Mouse (Mus musculus): ENCODE results near the gene Tnik. TPM values are rescaled to one million over a fixed set of nuclear protein-coding genes. Genes with fewer than 3 reads are reported as not detected.

Gene Tnik
- polyA plus RNA-seq, 1 experiment from 2014 or later = 13.8 TPM

DNA sequence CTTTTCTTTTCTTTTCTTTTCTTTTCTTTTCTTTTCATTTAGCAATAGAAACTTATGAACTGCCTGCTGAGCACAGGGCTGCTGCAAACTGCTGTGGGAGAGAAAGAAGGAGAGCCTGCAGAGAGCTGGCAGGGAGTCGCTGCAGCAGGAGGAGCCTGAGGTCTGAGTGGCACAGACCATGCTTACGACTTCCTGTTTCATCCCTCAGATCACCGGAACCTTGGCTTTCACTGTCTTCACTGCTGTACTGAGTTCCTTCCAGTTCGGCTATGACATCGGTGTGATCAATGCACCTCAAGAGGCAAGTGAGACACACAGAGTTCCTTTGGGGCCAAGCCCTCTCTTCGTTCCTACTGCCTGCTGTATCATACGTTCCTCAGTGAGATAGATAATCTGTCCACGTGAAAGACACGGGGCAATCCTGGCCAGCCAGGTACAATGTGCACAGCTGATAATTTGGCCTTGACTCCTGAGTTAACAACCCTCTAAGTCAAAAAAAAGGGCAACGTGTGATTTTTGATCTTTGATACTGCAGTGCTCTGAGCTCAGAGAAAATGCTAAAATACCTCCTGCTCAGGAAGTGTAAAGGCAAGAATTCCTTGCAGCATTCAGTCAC lies 442.6 kb downstream of the Tnik start:
- H3K27me3 ChIP-seq = no peaks in the 10 kb centered on the region
- H3K4me2 ChIP-seq = no peak overlapping the region
- no peak overlapping the region for H3K27ac ChIP-seq
- H3K4me1 ChIP-seq = no peaks in the 10 kb centered on the region
- no peak overlapping the region for H3K9ac ChIP-seq
- no peaks in the 10 kb centered on the region for H3K9me3 ChIP-seq
- H3K4me3 ChIP-seq = no peak overlapping the region
- no peak for ATAC-seq (ENCODE audit: insufficient number of reproducible peaks, insufficient read depth, low FRiP score, low TSS enrichment, low read depth)
- WGBS = 65% methylated on average over 10 of the region's 10 CpGs
- H3K36me3 ChIP-seq = no peaks in the 10 kb centered on the region

DNA sequence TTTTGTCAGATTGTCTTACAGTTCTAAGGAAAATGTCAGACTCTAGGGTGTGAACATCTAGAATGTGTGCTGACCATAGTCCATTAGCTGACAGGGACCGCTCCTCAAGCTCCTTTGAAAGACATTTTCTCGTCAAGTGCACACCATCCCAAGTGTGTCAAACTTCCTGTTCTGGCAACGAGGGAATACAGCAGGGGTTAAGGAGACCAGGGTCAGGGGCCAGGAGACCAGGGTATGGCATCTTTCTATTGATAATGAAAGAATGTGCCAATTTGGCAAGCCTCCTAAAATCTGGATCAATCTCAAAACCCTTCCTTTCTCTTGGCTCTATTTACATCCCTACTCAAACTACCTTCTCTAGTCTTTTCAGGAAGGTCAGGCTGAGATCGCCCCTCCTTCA lies 443.7 kb downstream of the Tnik start:
- Histone ChIP-seq H3K4me2 (no peak overlapping the region), H3K4me3 (no peak overlapping the region), H3K4me1 (no peaks in the 10 kb centered on the region), H3K9me3 (no peaks in the 10 kb centered on the region), H3K9ac (no peak overlapping the region), H3K36me3 (no peaks in the 10 kb centered on the region), H3K27ac (no peak overlapping the region), H3K27me3 (no peaks in the 10 kb centered on the region)
- 78% methylated on average over 4 of the region's 4 CpGs for WGBS
- ATAC-seq (ENCODE audit: insufficient number of reproducible peaks, insufficient read depth, low FRiP score, low TSS enrichment, low read depth) = no peak

DNA sequence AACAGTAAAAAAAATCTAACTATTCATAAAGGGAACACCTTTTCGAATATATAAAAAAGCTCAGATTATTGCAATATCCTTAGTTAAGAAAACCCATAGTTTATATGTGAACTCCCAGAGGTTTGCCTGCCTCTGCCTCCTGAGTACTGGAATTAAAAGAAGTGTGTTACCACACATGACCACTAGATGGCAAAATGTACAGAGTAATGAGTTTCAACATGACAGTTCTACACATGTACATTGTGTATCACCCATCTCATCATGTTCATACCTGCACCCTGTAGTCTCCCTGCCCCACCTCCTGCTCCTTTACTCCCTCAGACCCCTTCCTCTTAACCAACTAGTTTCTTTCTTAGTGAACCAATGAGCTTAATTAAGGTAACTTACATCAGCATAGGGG lies 446.7 kb downstream of the Tnik start:
- Histone ChIP-seq H3K27me3 (no peaks in the 10 kb centered on the region), H3K27ac (no peak overlapping the region), H3K9ac (no peak overlapping the region), H3K4me1 (no peaks in the 10 kb centered on the region), H3K36me3 (no peaks in the 10 kb centered on the region), H3K4me2 (no peak overlapping the region), H3K4me3 (no peak overlapping the region), H3K9me3 (no peaks in the 10 kb centered on the region)
- no peak for ATAC-seq (ENCODE audit: insufficient number of reproducible peaks, insufficient read depth, low FRiP score, low TSS enrichment, low read depth)
- WGBS = 77% methylated on average over 1 of the region's 1 CpGs

DNA sequence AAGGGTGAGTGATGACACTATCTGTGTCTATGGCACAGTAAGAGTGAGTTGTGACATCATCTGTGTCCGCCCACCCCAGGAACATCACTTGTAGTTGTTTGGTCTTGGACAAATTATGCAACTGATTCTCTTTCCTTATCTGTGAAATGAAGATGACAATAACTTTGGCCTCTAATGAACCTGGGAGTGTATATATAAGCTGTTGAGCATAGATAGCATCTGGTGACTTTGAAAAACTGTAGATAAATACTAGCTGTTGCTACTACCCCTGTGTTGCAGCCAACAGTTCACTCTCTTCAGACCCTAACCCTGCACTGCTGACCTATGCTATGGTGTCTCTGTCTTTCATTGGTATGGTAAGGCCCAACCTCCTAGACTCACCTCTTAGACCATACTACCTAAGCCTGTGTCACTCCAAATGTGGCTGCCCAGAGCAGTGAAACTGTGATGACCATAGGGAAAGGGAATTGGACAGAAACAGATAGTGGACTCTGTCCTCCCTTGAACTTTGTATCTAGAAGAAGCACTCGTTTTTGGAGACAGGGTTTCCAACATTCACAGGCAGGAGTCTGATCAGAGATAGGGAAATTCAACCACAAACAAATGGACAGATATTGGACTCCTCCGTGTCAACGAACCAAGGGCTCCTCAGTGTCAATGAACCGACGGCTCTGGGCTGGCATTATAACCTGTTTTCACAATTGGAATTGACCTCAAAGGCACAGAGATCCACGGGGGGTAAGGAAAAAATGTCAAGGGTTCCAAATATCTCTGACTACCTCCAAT lies 451.1 kb downstream of the Tnik start:
- Histone ChIP-seq H3K9ac (no peak overlapping the region), H3K27ac (no peak overlapping the region), H3K36me3 (no peaks in the 10 kb centered on the region), H3K27me3 (no peaks in the 10 kb centered on the region), H3K4me3 (no peak overlapping the region), H3K4me1 (no peaks in the 10 kb centered on the region), H3K4me2 (no peak overlapping the region), H3K9me3 (no peaks in the 10 kb centered on the region)
- ATAC-seq (ENCODE audit: insufficient number of reproducible peaks, insufficient read depth, low FRiP score, low TSS enrichment, low read depth) = no peak
- WGBS = 71% methylated on average over 7 of the region's 7 CpGs

DNA sequence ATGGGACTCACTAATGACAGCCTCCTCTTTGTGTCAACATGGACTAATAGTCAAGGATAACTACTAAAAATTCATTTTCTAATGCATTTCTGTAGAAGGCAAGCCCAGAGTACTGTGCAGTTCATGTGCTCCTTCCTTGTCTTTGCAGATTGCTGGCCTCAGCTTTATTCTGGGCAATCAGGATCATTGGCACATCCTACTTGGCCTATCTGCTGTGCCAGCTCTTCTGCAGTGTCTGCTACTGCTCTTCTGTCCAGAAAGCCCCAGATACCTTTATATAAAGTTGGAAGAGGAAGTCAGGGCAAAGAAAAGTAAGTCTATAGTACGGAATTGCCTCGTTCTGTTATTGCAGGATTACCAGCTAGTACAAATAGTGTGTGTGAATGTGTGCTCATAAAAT lies 455.5 kb downstream of the Tnik start:
- Histone ChIP-seq H3K27ac (no peak overlapping the region), H3K9ac (no peak overlapping the region)

DNA sequence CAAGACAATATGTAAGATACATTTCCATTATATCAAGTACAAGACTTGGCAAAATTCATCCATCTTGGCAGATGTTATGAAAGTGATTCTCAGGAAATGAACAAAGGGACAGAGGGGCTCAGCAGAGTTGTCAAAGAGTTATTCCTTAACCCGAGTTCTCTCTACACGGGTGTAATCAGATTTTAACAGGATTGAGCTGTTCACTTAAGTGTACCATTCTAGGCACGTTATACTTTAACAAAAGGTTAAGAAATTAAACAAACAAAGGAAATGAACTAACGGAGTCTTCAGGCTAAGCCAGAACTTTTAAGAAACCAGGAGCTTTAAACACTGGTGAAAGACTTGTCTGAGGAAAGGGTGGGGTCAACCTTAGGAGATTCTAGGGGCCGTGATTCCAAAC lies 458.2 kb downstream of the Tnik start:
- WGBS = 67% methylated on average over 5 of the region's 5 CpGs
- H3K27me3 ChIP-seq = no peaks in the 10 kb centered on the region

More for the DNA sequence above, 455.5 kb downstream of the Tnik start:
- Histone ChIP-seq H3K9me3 (no peaks in the 10 kb centered on the region), H3K4me3 (no peak overlapping the region), H3K36me3 (no peaks in the 10 kb centered on the region), H3K27me3 (no peaks in the 10 kb centered on the region), H3K4me2 (no peak overlapping the region), H3K4me1 (no peaks in the 10 kb centered on the region)
- WGBS = 91% methylated on average over 2 of the region's 2 CpGs
- no peak for ATAC-seq (ENCODE audit: insufficient number of reproducible peaks, insufficient read depth, low FRiP score, low TSS enrichment, low read depth)

DNA sequence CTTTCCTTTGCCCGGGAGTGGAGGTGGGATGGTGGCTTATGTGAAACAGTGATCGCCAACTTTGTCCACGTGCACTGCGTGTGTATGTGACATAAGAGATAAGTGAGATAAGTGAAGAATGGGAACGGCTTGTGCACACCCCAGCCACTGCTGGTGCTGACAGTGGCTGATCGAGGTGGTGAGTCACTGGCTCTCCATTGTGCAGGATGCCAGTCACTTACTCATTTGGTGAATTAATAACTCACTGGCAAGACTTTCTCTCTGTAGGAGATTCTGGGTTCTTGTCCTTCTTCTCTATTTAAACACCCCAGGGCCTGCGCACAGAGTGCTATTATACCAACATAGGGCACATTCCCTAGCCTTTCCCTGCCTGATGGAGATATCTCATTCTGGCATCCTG lies 458.8 kb downstream of the Tnik start:
- Histone ChIP-seq H3K36me3 (no peaks in the 10 kb centered on the region), H3K27ac (no peak overlapping the region), H3K4me2 (no peak overlapping the region), H3K9me3 (no peaks in the 10 kb centered on the region), H3K4me1 (no peaks in the 10 kb centered on the region), H3K27me3 (no peaks in the 10 kb centered on the region), H3K4me3 (no peak overlapping the region), H3K9ac (no peak overlapping the region)
- 90% methylated on average over 7 of the region's 7 CpGs for WGBS
- no peak for ATAC-seq (ENCODE audit: insufficient number of reproducible peaks, insufficient read depth, low FRiP score, low TSS enrichment, low read depth)

More for the DNA sequence above, 458.2 kb downstream of the Tnik start:
- Histone ChIP-seq H3K4me2 (no peak overlapping the region), H3K9ac (no peak overlapping the region), H3K9me3 (no peaks in the 10 kb centered on the region), H3K4me1 (no peaks in the 10 kb centered on the region), H3K27ac (no peak overlapping the region), H3K36me3 (no peaks in the 10 kb centered on the region), H3K4me3 (no peak overlapping the region)
- no peak for ATAC-seq (ENCODE audit: insufficient number of reproducible peaks, insufficient read depth, low FRiP score, low TSS enrichment, low read depth)

DNA sequence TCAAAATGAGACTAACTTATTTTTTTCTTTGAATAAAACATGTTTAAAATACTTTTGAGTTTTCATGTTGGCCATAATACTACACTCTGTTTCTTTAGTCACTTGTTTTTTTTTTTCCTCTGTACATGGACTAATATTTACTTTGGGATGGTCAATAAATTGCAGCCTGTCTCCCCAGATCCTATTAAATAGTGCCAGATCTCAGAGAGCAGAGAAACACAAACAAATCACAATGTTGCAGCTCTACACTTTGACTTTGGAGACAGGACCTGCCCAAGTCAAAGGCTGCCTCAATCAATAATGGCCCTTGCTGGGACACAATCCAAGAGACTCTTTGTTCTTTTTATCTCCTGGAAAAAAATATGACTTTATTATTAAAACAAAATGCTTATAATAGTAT lies 459.5 kb downstream of the Tnik start:
- no peaks in the 10 kb centered on the region for H3K4me1 ChIP-seq
- H3K27me3 ChIP-seq = no peaks in the 10 kb centered on the region
- ATAC-seq (ENCODE audit: insufficient number of reproducible peaks, insufficient read depth, low FRiP score, low TSS enrichment, low read depth) = no peak
- no peaks in the 10 kb centered on the region for H3K36me3 ChIP-seq
- no peak overlapping the region for H3K4me3 ChIP-seq
- no peak overlapping the region for H3K27ac ChIP-seq
- no peaks in the 10 kb centered on the region for H3K9me3 ChIP-seq
- no peak overlapping the region for H3K4me2 ChIP-seq
- no peak overlapping the region for H3K9ac ChIP-seq

DNA sequence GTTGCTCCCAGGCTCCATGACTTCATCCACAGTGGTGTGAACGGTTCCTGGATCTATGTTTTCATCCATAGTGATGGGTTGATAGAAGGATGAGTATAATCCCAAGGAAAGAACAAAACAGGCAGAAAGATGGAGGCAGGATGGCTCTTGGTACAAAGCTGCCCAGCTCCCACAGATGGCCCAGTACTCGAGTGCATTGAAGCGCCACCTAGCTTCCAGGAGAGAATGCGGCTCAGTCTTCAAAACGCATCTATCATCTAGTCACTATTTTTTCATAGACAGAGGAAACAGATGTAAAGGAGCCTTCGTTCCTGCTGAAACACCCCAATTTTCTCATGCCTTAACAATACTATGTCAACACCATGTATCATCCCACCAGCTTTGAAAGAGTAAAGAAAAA lies 460.5 kb downstream of the Tnik start:
- Histone ChIP-seq H3K4me2 (no peak overlapping the region), H3K4me1 (no peaks in the 10 kb centered on the region), H3K36me3 (no peaks in the 10 kb centered on the region), H3K4me3 (no peak overlapping the region), H3K9me3 (no peaks in the 10 kb centered on the region), H3K27me3 (no peaks in the 10 kb centered on the region), H3K27ac (no peak overlapping the region), H3K9ac (no peak overlapping the region)
- no peak for ATAC-seq (ENCODE audit: insufficient number of reproducible peaks, insufficient read depth, low FRiP score, low TSS enrichment, low read depth)
- whole genome bisulfite sequencing = 69% methylated on average over 6 of the region's 6 CpGs

DNA sequence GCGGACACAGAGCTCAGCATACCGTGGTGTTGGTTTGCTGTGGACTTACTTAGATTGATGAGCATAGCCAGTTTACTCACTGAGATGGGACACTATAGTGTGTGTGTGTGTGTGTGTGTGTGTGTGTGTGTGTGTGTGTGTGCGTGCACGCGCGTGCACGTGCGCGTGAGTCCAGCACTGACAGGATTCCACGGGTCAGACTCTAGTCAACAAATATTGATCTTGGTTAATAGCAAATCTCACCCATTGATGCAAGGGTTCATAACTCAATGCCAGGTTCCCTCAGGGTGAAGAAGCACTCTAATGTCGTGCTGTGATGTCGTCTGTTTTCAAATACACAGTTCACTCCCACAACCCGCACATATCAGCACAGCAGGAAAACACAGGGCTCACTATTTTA lies 462.2 kb downstream of the Tnik start:
- no peaks in the 10 kb centered on the region for H3K4me1 ChIP-seq
- WGBS = 91% methylated on average over 13 of the region's 13 CpGs
- no peak for ATAC-seq (ENCODE audit: insufficient number of reproducible peaks, insufficient read depth, low FRiP score, low TSS enrichment, low read depth)
- no peaks in the 10 kb centered on the region for H3K36me3 ChIP-seq
- no peaks in the 10 kb centered on the region for H3K27me3 ChIP-seq
- H3K9me3 ChIP-seq = no peaks in the 10 kb centered on the region
- H3K27ac ChIP-seq = no peak overlapping the region
- H3K4me3 ChIP-seq = no peak overlapping the region
- H3K9ac ChIP-seq = no peak overlapping the region
- no peak overlapping the region for H3K4me2 ChIP-seq
